ENCODE assay signal across 25 mouse cellular contexts in genomic region chrX:8167716-8168647, GRCm38 (mm10). TPM values are rescaled to one million over a fixed set of nuclear protein-coding genes. Genes with fewer than 3 reads are reported as not detected.
A peak's percentile ranks its signal among the peaks of the same experiment; 100 is the strongest.
DNase-seq lines count a peak whose midpoint lies in the region; ATAC-seq lines count a peak whose summit lies in the region.
"Had no signal": no experiment of that assay in that cellular context is flagged by ENCODE, and none has a peak within 500 bp of the region (broad histone marks: within the 10 kb centered on the region; RNA-seq: fewer than 3 reads in every experiment).

No protein-coding gene starts in this region.

- 0 out of 2 replicates have a peak, but pooled peaks cover 3% of the 10 kb centered on the region for H3K36me3 ChIP-seq in hindbrain, embryonic 12.5 days
- H3K36me3 ChIP-seq: stomach, embryonic 15.5 days had no signal

- no peaks in the 10 kb centered on the region for H3K9me3 ChIP-seq in hindbrain, embryonic 12.5 days (replicated peaks)
- H3K9me3 ChIP-seq: forebrain, embryonic 10.5 days; heart, embryonic 13.5 days; limb, embryonic 13.5 days; neural tube, embryonic 12.5 days; stomach, embryonic 15.5 days had no signal

- H3K27me3 ChIP-seq in hindbrain, embryonic 12.5 days: no peaks in the 10 kb centered on the region
- H3K27me3 ChIP-seq: heart, embryonic 13.5 days; limb, embryonic 13.5 days; neural tube, embryonic 12.5 days; stomach, embryonic 15.5 days had no signal

- H3K27ac ChIP-seq in hindbrain, embryonic 12.5 days: no peak overlapping the region
- H3K27ac ChIP-seq: forebrain, embryonic 10.5 days; heart, embryonic 13.5 days; limb, embryonic 13.5 days; liver, embryonic 14.5 days; neural tube, embryonic 12.5 days; stomach, embryonic 15.5 days had no signal

- H3K4me2 ChIP-seq in hindbrain, embryonic 12.5 days (replicated peaks): no peak overlapping the region
- H3K4me2 ChIP-seq: heart, embryonic 13.5 days; limb, embryonic 13.5 days; midbrain, embryonic 11.5 days; neural tube, embryonic 12.5 days; stomach, embryonic 15.5 days had no signal

- 91% methylated on average over 8 of the region's 10 CpGs for WGBS in hindbrain, embryonic 12.5 days

- no peaks in the 10 kb centered on the region for H3K4me1 ChIP-seq in hindbrain, embryonic 12.5 days
- H3K4me1 ChIP-seq: forebrain, embryonic 10.5 days; heart, embryonic 13.5 days; limb, embryonic 13.5 days; neural tube, embryonic 12.5 days; stomach, embryonic 15.5 days had no signal

- DNase-seq in 416B (ENCODE audit: low read depth) (peak; percentile 39), ZHBTc4 (ENCODE audit: low read depth, low spot score) (peak; percentile 83)
- DNase-seq in B cell, adult 2 months: peak; percentile 50 to 60
- DNase-seq in kidney, postnatal 25 days: no peak
- no peak for DNase-seq in heart, postnatal 25 days (ENCODE audit: low spot score)
- DNase-seq: adrenal gland, postnatal 14 days; cerebellum, adult 18-20 months; cerebellum, postnatal 36 days; heart, adult 11 months; heart, postnatal 4 days; kidney, adult 11 months; right cerebral cortex, adult 18-20 months; thymus, postnatal 14 days had no signal

- H3K9ac ChIP-seq in hindbrain, embryonic 12.5 days: no peak overlapping the region
- H3K9ac ChIP-seq: heart, embryonic 13.5 days; limb, embryonic 13.5 days; liver, embryonic 14.5 days; neural tube, embryonic 12.5 days; stomach, embryonic 15.5 days had no signal

- peak; percentile 93 for ATAC-seq in megakaryocyte, adult 5-6 weeks (ENCODE audit: poor library complexity, severe bottlenecking)
- ATAC-seq in hindbrain, embryonic 12.5 days (ENCODE audit: low FRiP score): no peak
- ATAC-seq: activated CD4-positive, CD25-positive, alpha-beta regulatory T cell, adult 4 months; CD4-positive, CD25-positive, alpha-beta regulatory T cell, adult 4 months; lung, postnatal 0 days had no signal

- H3K4me3 ChIP-seq in hindbrain, embryonic 12.5 days: no peak overlapping the region
- H3K4me3 ChIP-seq: forebrain, embryonic 10.5 days; heart, embryonic 13.5 days; limb, embryonic 13.5 days; neural tube, embryonic 12.5 days; stomach, embryonic 15.5 days had no signal

- intact Hi-C loops in heart, postnatal 25 days (cut with DNase I): no loop called here

RNA-seq across cellular contexts. Expression of gene Tbc1d25, which starts 8.0 kb away (rescaled TPM):
- total RNA-seq in megakaryocyte, adult 5-6 weeks (2015): 5.9 and 8.4 TPM in 2 replicates
- 2.0 and 2.9 TPM in 2 replicates for total RNA-seq in megakaryocyte, adult 5-6 weeks (2017)
- 1 to 10 TPM; 4.2 to 4.3 TPM for total RNA-seq in heart, postnatal 25 days (2021)
- 16.4 and 16.7 TPM in 2 replicates for polyA plus RNA-seq in hindbrain, embryonic 12.5 days (2016; fragmentation: Nextera tagmentation; extraction: Ambion mirVana)

RNA-seq across cellular contexts. Expression of gene Rbm3, which starts 22.3 kb away (rescaled TPM):
- 982 and 1,036 TPM in 2 replicates for total RNA-seq in megakaryocyte, adult 5-6 weeks (2015)
- total RNA-seq in megakaryocyte, adult 5-6 weeks (2017): 1,421 and 1,439 TPM in 2 replicates
- total RNA-seq in heart, postnatal 25 days (2021): 10 to 100 TPM; 58.8 to 85.0 TPM
- 401 and 433 TPM in 2 replicates for polyA plus RNA-seq in hindbrain, embryonic 12.5 days (2016; fragmentation: Nextera tagmentation; extraction: Ambion mirVana)

RNA-seq across cellular contexts. Expression of gene Ebp, which starts 25.3 kb away (rescaled TPM):
- 56.4 and 70.7 TPM in 2 replicates for total RNA-seq in megakaryocyte, adult 5-6 weeks (2015)
- 108 and 125 TPM in 2 replicates for total RNA-seq in megakaryocyte, adult 5-6 weeks (2017)
- 10 to 100 TPM; 19.6 to 22.6 TPM for total RNA-seq in heart, postnatal 25 days (2021)
- 30.7 and 32.3 TPM in 2 replicates for polyA plus RNA-seq in hindbrain, embryonic 12.5 days (2016; fragmentation: Nextera tagmentation; extraction: Ambion mirVana)

RNA-seq across cellular contexts. Expression of gene Wdr13, which starts 35.3 kb away (rescaled TPM):
- total RNA-seq in megakaryocyte, adult 5-6 weeks (2015): 17.4 and 20.3 TPM in 2 replicates
- total RNA-seq in megakaryocyte, adult 5-6 weeks (2017): 22.2 and 27.9 TPM in 2 replicates
- total RNA-seq in heart, postnatal 25 days (2021): 10 to 100 TPM; 43.6 to 46.6 TPM
- polyA plus RNA-seq in hindbrain, embryonic 12.5 days (2016; fragmentation: Nextera tagmentation; extraction: Ambion mirVana): 40.5 and 42.6 TPM in 2 replicates

RNA-seq across cellular contexts. Expression of gene Porcn, which starts 38.3 kb away (rescaled TPM):
- total RNA-seq in megakaryocyte, adult 5-6 weeks (2015): 0.27 TPM in 1 of 2 replicates, not detected in the other
- 0.22 and 0.41 TPM in 2 replicates for total RNA-seq in megakaryocyte, adult 5-6 weeks (2017)
- total RNA-seq in heart, postnatal 25 days (2021): 1 to 10 TPM; 1.9 to 2.6 TPM
- polyA plus RNA-seq in hindbrain, embryonic 12.5 days (2016; fragmentation: Nextera tagmentation; extraction: Ambion mirVana): 28.2 and 31.7 TPM in 2 replicates

Comparison
In these comparisons a context has a peak if more than half of its experiments do, and no peak if none do; other contexts are left out.
1. DNase-seq: peak in 416B (single experiment), B cell, adult 2 months (2 of 2) and ZHBTc4 (single experiment); none in kidney, postnatal 25 days (0 of 2) and heart, postnatal 25 days (single experiment).
2. RNA of gene Rbm3, which starts 22.3 kb away (total RNA-seq): 982 to 1,439 TPM in megakaryocyte, adult 5-6 weeks; 58.8 to 85.0 TPM in heart, postnatal 25 days; every median in the first group is over 10 times any median in the second.